Mouse (Mus musculus) bone marrow, adult 2 months (tissue): ENCODE data around the gene Ryr2. TPM values are rescaled to one million over a fixed set of nuclear protein-coding genes. Genes with fewer than 3 reads are reported as not detected.

ENCODE experiments used
- H3K27ac ChIP-seq: fragments of 200-500 bp; 2 replicates; pipeline ENCODE4 v1.5.1; 2012; ENCODE audit warnings: low read depth, mild to moderate bottlenecking, control low read depth, inconsistent platforms, low read length; ENCODE audit not compliant: control insufficient read depth, poor library complexity, insufficient read depth
- H3K4me1 ChIP-seq: fragments of 200-500 bp; 2 replicates; pipeline ENCODE4 v1.6.1; 2011; ENCODE audit warnings: low read length; ENCODE audit not compliant: control insufficient read depth, insufficient read depth
- H3K4me3 ChIP-seq: fragments of 200-500 bp; replicated peaks from 2 replicates; pipeline ENCODE3; 2011; ENCODE audit warnings: mild to moderate bottlenecking, low read depth, low read length, control low read depth; ENCODE audit not compliant: control insufficient read depth
- CTCF ChIP-seq: fragments of 200-500 bp; IDR thresholded peaks from 2 replicates; pipeline ENCODE4 v1.5.1; 2011; ENCODE audit warnings: low read length, control low read depth; ENCODE audit not compliant: control insufficient read depth, insufficient read depth
- POLR2A ChIP-seq: fragments of 200-500 bp; IDR thresholded peaks from 2 replicates; pipeline ENCODE4 v1.6.1; 2011; ENCODE audit warnings: low read depth, mild to moderate bottlenecking, control low read depth, low read length, borderline replicate concordance; ENCODE audit not compliant: control insufficient read depth
- WGBS: fragments of 180-500 bp; shearing (Covaris S2); methylation state at CpG from one replicate; pipeline ENCODE4 v1.1.7; 2018; 5-methylcytosine and 5-hydroxymethylcytosine counted together
- polyA plus RNA-seq: library from polyadenylated mRNA; stranded (reverse); fragments of >200 nt; gene quantifications from 2 replicates; pipeline ENCODE4 v1.2.4, GENCODE M21; 2011; ENCODE audit warnings: low replicate concordance; ENCODE audit not compliant: missing spikeins, insufficient read depth, insufficient read length

The Ryr2 gene
- polyA plus RNA-seq, 1 experiment: 1.6 TPM

- Histone ChIP-seq H3K4me1 (no peaks in the 10 kb centered on the region), H3K4me3 (no peak overlapping the region), H3K27ac (no peak overlapping the region)
- TF ChIP-seq POLR2A (no peak), CTCF (no peak)
- 66% methylated on average over 4 of the region's 4 CpGs for WGBS
Observed at GRCm38 (mm10) chr13:12079536-12079935, 27.2 kb downstream of the Ryr2 start.

- H3K4me1 ChIP-seq: no peaks in the 10 kb centered on the region
- TF ChIP-seq POLR2A (no peak), CTCF (no peak)
- no peak overlapping the region for H3K27ac ChIP-seq
- 79% methylated on average over 6 of the region's 6 CpGs for WGBS
- H3K4me3 ChIP-seq: no peak overlapping the region
Observed at GRCm38 (mm10) chr13:12074897-12075296, 31.8 kb downstream of the Ryr2 start.

DNA sequence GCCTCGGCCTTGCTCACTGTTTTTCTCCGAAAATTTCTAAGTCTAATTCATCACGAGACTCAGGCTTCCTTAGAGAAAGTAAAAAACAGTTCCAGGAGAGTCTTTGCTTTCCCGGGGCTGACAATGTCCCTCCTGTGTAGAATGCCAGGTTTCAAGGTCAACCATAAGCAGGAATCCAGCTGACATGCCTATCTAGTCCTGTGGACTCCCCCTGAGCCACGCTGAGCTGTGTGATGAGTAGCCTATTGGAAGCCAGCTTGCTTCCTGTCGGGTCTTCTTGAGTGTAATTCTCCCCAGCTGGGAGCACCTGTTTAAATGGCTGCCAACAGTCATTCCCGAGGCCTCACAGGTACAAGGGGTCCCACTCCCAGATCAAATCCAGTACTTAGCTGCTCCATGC, 34.2 kb downstream of the Ryr2 start:
- TF ChIP-seq POLR2A (no peak), CTCF (no peak)
- no peaks in the 10 kb centered on the region for H3K4me1 ChIP-seq
- no peak overlapping the region for H3K27ac ChIP-seq
- H3K4me3 ChIP-seq: no peak overlapping the region
- WGBS: 73% methylated on average over 7 of the region's 7 CpGs

DNA sequence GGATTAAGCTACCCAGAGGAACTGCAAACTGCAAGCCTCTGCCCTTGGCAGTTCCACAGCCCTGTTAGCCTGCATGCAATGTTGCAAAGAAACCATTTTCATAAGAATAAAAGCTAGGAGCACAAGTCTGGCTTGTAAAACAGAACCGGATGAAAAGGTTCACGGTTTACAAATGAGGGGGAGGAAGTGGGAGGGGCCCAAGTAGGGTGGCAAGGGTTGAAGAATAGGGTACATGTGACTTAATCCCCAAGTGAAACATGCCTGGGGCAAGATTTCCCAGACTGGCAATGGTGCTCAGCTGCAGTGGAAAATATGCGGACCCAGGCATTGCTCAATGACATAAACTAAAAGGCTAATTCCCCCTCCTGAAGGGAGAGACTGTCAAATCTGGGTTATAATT, 34.6 kb downstream of the Ryr2 start:
- H3K4me3 ChIP-seq: no peak overlapping the region
- no peak overlapping the region for H3K27ac ChIP-seq
- no peaks in the 10 kb centered on the region for H3K4me1 ChIP-seq
- TF ChIP-seq CTCF (no peak), POLR2A (no peak)
- 48% methylated on average over 3 of the region's 3 CpGs for WGBS

- no peaks in the 10 kb centered on the region for H3K4me1 ChIP-seq
- no peak overlapping the region for H3K27ac ChIP-seq
- 71% methylated on average over 14 of the region's 14 CpGs for WGBS
- no peak overlapping the region for H3K4me3 ChIP-seq
- no peak for TF ChIP-seq CTCF
- no peak for TF ChIP-seq POLR2A
Observed at GRCm38 (mm10) chr13:12070157-12071129, 36.3 kb downstream of the Ryr2 start.

- H3K27ac ChIP-seq: no peak overlapping the region
- TF ChIP-seq POLR2A: no peak
- TF ChIP-seq CTCF: no peak
- WGBS: 80% methylated on average over 4 of the region's 4 CpGs
Observed at GRCm38 (mm10) chr13:12064576-12064975, 42.2 kb downstream of the Ryr2 start.

GRCm38 (mm10) chr13:12063561-12063960, 43.2 kb downstream of the Ryr2 start:
- H3K27ac ChIP-seq: no peak overlapping the region
- no peaks in the 10 kb centered on the region for H3K4me1 ChIP-seq
- 69% methylated on average over 4 of the region's 4 CpGs for WGBS
- TF ChIP-seq POLR2A: no peak
- TF ChIP-seq CTCF: no peak
- no peak overlapping the region for H3K4me3 ChIP-seq

More at GRCm38 (mm10) chr13:12064576-12064975, 42.2 kb downstream of the Ryr2 start:
- H3K4me1 ChIP-seq: no peaks in the 10 kb centered on the region
- H3K4me3 ChIP-seq: no peak overlapping the region

DNA sequence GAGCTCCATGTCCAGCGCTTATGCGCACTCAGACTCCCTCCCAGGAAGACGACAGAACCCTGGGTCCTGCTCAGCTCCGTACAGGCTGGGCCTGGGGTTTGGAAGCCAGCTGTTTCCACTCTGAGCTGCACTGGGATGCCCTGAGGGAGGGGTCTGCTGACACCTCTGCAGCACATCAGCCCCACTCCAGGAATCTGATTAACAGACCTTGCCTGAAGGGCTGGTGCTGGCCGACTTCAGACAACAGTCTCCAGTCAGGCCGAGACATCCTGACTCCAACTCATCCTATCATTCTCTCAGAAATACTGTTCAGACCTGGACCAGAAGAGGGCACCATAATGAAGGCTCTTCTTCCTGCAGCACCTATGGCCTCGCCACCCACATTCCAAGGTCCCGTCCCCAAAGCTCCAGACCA, 49.4 kb downstream of the Ryr2 start:
- WGBS: 86% methylated on average over 8 of the region's 8 CpGs
- TF ChIP-seq CTCF: no peak
- no peak for TF ChIP-seq POLR2A
- no peaks in the 10 kb centered on the region for H3K4me1 ChIP-seq
- no peak overlapping the region for H3K27ac ChIP-seq
- no peak overlapping the region for H3K4me3 ChIP-seq
